In genomic region chr11:27753212-27753912, GRCm38 (mm10) we compare ENCODE assay signal across 8 mouse cellular contexts.
DNase-seq lines count a peak whose midpoint lies in the region; ATAC-seq and TF ChIP-seq lines count a peak whose summit lies in the region.

No protein-coding gene starts in this region.

- peak; percentile 63; the same call in 1 of the 2 replicates for TF ChIP-seq CTCF in embryonic fibroblast, embryonic 13.5 days (IDR thresholded peaks at IDR 0.05; ENCODE audit: borderline replicate concordance, insufficient read depth, low read length)
- peak; percentile 84; the same call in 1 of the 2 replicates for TF ChIP-seq CTCF in testis, adult 2 months (IDR thresholded peaks at IDR 0.05; ENCODE audit: control insufficient read depth, insufficient read depth, insufficient replicate concordance, low read depth, low read length)

- no peak overlapping the region for H3K4me3 ChIP-seq in embryonic fibroblast, embryonic 13.5 days (ENCODE audit: insufficient read depth, low read length)
- H3K4me3 ChIP-seq in hindbrain, embryonic 16.5 days (ENCODE audit: low read length), result no peak overlapping the region
- H3K4me3 ChIP-seq in testis, adult 2 months (ENCODE audit: control insufficient read depth, low read depth, low read length), result no peak overlapping the region

- peak; percentile 79 for DNase-seq in heart, adult 11 months
- no peak for DNase-seq in heart, postnatal 25 days (ENCODE audit: low spot score)
- peak; percentile 43 for DNase-seq in adrenal gland, postnatal 25 days
- DNase-seq in layer of hippocampus, postnatal 14 days (ENCODE audit: low spot score in 2 of 2), result peak; percentile 3 to 6
- DNase-seq in lung, postnatal 4 days, result peak; percentile 11 to 22

- no peaks in the 10 kb centered on the region for H3K9me3 ChIP-seq in hindbrain, embryonic 16.5 days (ENCODE audit: control insufficient read depth, low read length)

- TF ChIP-seq POLR2A in embryonic fibroblast, embryonic 13.5 days (IDR thresholded peaks at IDR 0.05; ENCODE audit: low read depth, low read length), result no peak
- no peak for TF ChIP-seq POLR2A in testis, adult 2 months (IDR thresholded peaks at IDR 0.05; ENCODE audit: control insufficient read depth, low read depth, low read length)

- no peak overlapping the region for H3K4me2 ChIP-seq in hindbrain, embryonic 16.5 days (ENCODE audit: low read length)

- intact Hi-C loops in heart, postnatal 25 days (cut with DNase I), result no loop called here

- H3K36me3 ChIP-seq in hindbrain, embryonic 16.5 days (ENCODE audit: control insufficient read depth, insufficient read depth, low read length), result no peaks in the 10 kb centered on the region
- no peaks in the 10 kb centered on the region for H3K36me3 ChIP-seq in testis, adult 2 months (ENCODE audit: control insufficient read depth, insufficient read depth, low read length)

- peak; percentile 34; the same call in 1 of the 2 replicates for ATAC-seq in hindbrain, embryonic 16.5 days

- 49% methylated on average over 11 of the region's 11 CpGs for WGBS in hindbrain, embryonic 16.5 days

- H3K9ac ChIP-seq in hindbrain, embryonic 16.5 days (ENCODE audit: low read depth, low read length), result no peak overlapping the region

- H3K27me3 ChIP-seq in hindbrain, embryonic 16.5 days (replicated peaks; ENCODE audit: control insufficient read depth, insufficient read depth, low read length), result no peaks in the 10 kb centered on the region
- no peaks in the 10 kb centered on the region for H3K27me3 ChIP-seq in testis, adult 2 months (ENCODE audit: control insufficient read depth, insufficient read depth, low read length)

- no peaks in the 10 kb centered on the region for H3K4me1 ChIP-seq in embryonic fibroblast, embryonic 13.5 days (ENCODE audit: control insufficient read depth, insufficient read depth, low read length)
- no peaks in the 10 kb centered on the region for H3K4me1 ChIP-seq in hindbrain, embryonic 16.5 days (ENCODE audit: control insufficient read depth, insufficient read depth, low read depth, low read length)
- peaks cover 5% of the 10 kb centered on the region; the same call in 1 of the 2 replicates for H3K4me1 ChIP-seq in testis, adult 2 months (ENCODE audit: control insufficient read depth, insufficient read depth, low read length)

- H3K27ac ChIP-seq in embryonic fibroblast, embryonic 13.5 days (ENCODE audit: insufficient read depth, low read length), result no peak overlapping the region
- H3K27ac ChIP-seq in hindbrain, embryonic 16.5 days (ENCODE audit: low read depth, low read length), result no peak overlapping the region
- H3K27ac ChIP-seq in testis, adult 2 months (ENCODE audit: control insufficient read depth, insufficient read depth, low read depth, low read length), result no peak overlapping the region
